ENCODE assay signal across 21 mouse cellular contexts in genomic region chr16:21357433-21357832, GRCm38 (mm10).
DNase-seq lines count a peak whose midpoint lies in the region; ATAC-seq and TF ChIP-seq lines count a peak whose summit lies in the region.
"Had no signal": no experiment of that assay in that cellular context is flagged by ENCODE, and none has a peak within 500 bp of the region (broad histone marks: within the 10 kb centered on the region; RNA-seq: fewer than 3 reads in every experiment).

No protein-coding gene starts in this region.

- TF ChIP-seq CTCF in MEL (IDR thresholded peaks at IDR 0.05 in 2 of 3, conservative IDR thresholded peaks at IDR 0.05 in 1 of 3; ENCODE audit: control insufficient read depth in 1 of 3, insufficient read depth in 1 of 3, low read depth in 2 of 3, low read length in 3 of 3, poor library complexity in 1 of 3, severe bottlenecking in 1 of 3) = no peak

- no peak overlapping the region for H3K9ac ChIP-seq in heart, embryonic 14.5 days (ENCODE audit: low read length)
- no peak overlapping the region for H3K9ac ChIP-seq in MEL (ENCODE audit: control insufficient read depth, low read depth, low read length, poor library complexity, severe bottlenecking)
- peak overlapping the region; percentile 58 for H3K9ac ChIP-seq in liver, embryonic 15.5 days
- no peak overlapping the region for H3K9ac ChIP-seq in kidney, embryonic 15.5 days
- H3K9ac ChIP-seq: embryonic facial prominence, embryonic 15.5 days; forebrain, embryonic 15.5 days; lung, embryonic 15.5 days had no signal

- no peak for DNase-seq in heart, postnatal 4 days
- peak; percentile 80 for DNase-seq in MEL (ENCODE audit: low read depth, low spot score)
- DNase-seq in c-Kit-positive CD71-positive TER-119-positive erythroid progenitor cells, embryonic 14.5 days (ENCODE audit: low spot score) = peak; percentile 83
- no peak for DNase-seq in ovary, postnatal 10 days (ENCODE audit: low spot score)
- no peak for DNase-seq in natural killer cell, adult 2 months (ENCODE audit: low spot score in 2 of 2)
- DNase-seq: adrenal gland, postnatal 10 days; B cell, adult 2 months; cerebellum, adult 11 months; kidney, postnatal 25 days; left cerebral cortex, postnatal 4 days; right cerebral cortex, postnatal 14 days; thymus, postnatal 4 days had no signal

- H3K36me3 ChIP-seq in heart, embryonic 14.5 days (ENCODE audit: control insufficient read depth, insufficient read depth, low read length) = no peaks in the 10 kb centered on the region
- peaks cover 0 to 18% of the 10 kb centered on the region in 2 experiments; a peak in 2 of 4 replicates for H3K36me3 ChIP-seq in MEL (ENCODE audit: control insufficient read depth in 1 of 2, insufficient read depth in 2 of 2, low read length in 2 of 2)
- H3K36me3 ChIP-seq in liver, embryonic 15.5 days (replicated peaks) = no peaks in the 10 kb centered on the region
- H3K36me3 ChIP-seq in kidney, embryonic 15.5 days = no peaks in the 10 kb centered on the region
- H3K36me3 ChIP-seq: embryonic facial prominence, embryonic 15.5 days; forebrain, embryonic 15.5 days; lung, embryonic 15.5 days had no signal

- 0 out of 2 replicates have a peak, but pooled peaks cover 2% of the 10 kb centered on the region for H3K27me3 ChIP-seq in heart, embryonic 14.5 days (ENCODE audit: control insufficient read depth, insufficient read depth, low read length)
- H3K27me3 ChIP-seq in MEL (ENCODE audit: control insufficient read depth in 1 of 2, insufficient read depth in 2 of 2, low read length in 2 of 2) = no peaks in the 10 kb centered on the region; a peak in 1 of 4 replicates
- H3K27me3 ChIP-seq in liver, embryonic 15.5 days = peaks cover 16% of the 10 kb centered on the region; the same call in 1 of the 2 replicates
- H3K27me3 ChIP-seq in kidney, embryonic 15.5 days = peaks cover 10% of the 10 kb centered on the region; the same call in 1 of the 2 replicates
- H3K27me3 ChIP-seq: embryonic facial prominence, embryonic 15.5 days; forebrain, embryonic 15.5 days; lung, embryonic 15.5 days had no signal

- ATAC-seq in heart, embryonic 14.5 days (ENCODE audit: insufficient number of reproducible peaks, insufficient read depth, low FRiP score, low read depth) = no peak; the same call in 1 of the 2 replicates
- peak; percentile 78 for ATAC-seq in liver, embryonic 15.5 days (ENCODE audit: insufficient read depth)
- ATAC-seq in kidney, embryonic 15.5 days (replicated peaks; ENCODE audit: low FRiP score) = no peak; the same call in 1 of the 2 replicates
- ATAC-seq: forebrain, embryonic 15.5 days; inflammation-experienced regulatory T-cells, adult 6 months had no signal

- H3K79me2 ChIP-seq in MEL (ENCODE audit: control insufficient read depth, insufficient read depth, low read length, poor library complexity) = no peaks in the 10 kb centered on the region

- no peaks in the 10 kb centered on the region for H3K9me3 ChIP-seq in heart, embryonic 14.5 days (ENCODE audit: control insufficient read depth, low read length)
- H3K9me3 ChIP-seq in MEL (replicated peaks; ENCODE audit: insufficient read depth, low read length) = no peaks in the 10 kb centered on the region
- no peaks in the 10 kb centered on the region for H3K9me3 ChIP-seq in liver, embryonic 15.5 days (replicated peaks)
- H3K9me3 ChIP-seq in kidney, embryonic 15.5 days (replicated peaks) = no peaks in the 10 kb centered on the region
- H3K9me3 ChIP-seq: embryonic facial prominence, embryonic 15.5 days; forebrain, embryonic 15.5 days; lung, embryonic 15.5 days had no signal

- 5% methylated on average over 5 of the region's 5 CpGs for WGBS in heart, embryonic 14.5 days
- WGBS in liver, embryonic 15.5 days (ENCODE audit: insufficient replicate concordance) = 8% methylated on average over 5 of the region's 5 CpGs
- WGBS in kidney, embryonic 15.5 days = 67% methylated on average over 5 of the region's 5 CpGs

- TF ChIP-seq RAD21 in MEL (IDR thresholded peaks at IDR 0.05; ENCODE audit: low read depth, low read length) = no peak

- H3K4me1 ChIP-seq in heart, embryonic 14.5 days (ENCODE audit: control insufficient read depth in 2 of 2, insufficient read depth in 2 of 2, low read length in 2 of 2) = peaks cover 21 to 35% of the 10 kb centered on the region in 2 experiments
- peaks cover 8 to 33% of the 10 kb centered on the region in 2 experiments for H3K4me1 ChIP-seq in MEL (ENCODE audit: control insufficient read depth in 1 of 2, insufficient read depth in 2 of 2, low read length in 2 of 2)
- peaks cover 71% of the 10 kb centered on the region for H3K4me1 ChIP-seq in liver, embryonic 15.5 days (replicated peaks)
- H3K4me1 ChIP-seq in kidney, embryonic 15.5 days = peaks cover 21% of the 10 kb centered on the region

- H3K27ac ChIP-seq in heart, embryonic 14.5 days (replicated peaks in 1 of 2; ENCODE audit: control insufficient read depth in 1 of 2, insufficient read depth in 1 of 2, low read depth in 2 of 2, low read length in 2 of 2) = peak overlapping the region in 1 of 2 experiments; percentile 42; a peak in 1 of 4 replicates
- no peak overlapping the region for H3K27ac ChIP-seq in MEL (ENCODE audit: control insufficient read depth, low read depth, low read length)
- H3K27ac ChIP-seq in liver, embryonic 15.5 days (replicated peaks) = peak overlapping the region; percentile 99
- no peak overlapping the region for H3K27ac ChIP-seq in kidney, embryonic 15.5 days
- H3K27ac ChIP-seq: embryonic facial prominence, embryonic 15.5 days; forebrain, embryonic 15.5 days; lung, embryonic 15.5 days had no signal

- 0 out of 2 replicates have a peak overlapping the region, but pooled peaks have one; percentile 1 for H3K4me2 ChIP-seq in heart, embryonic 14.5 days (ENCODE audit: low read length)
- peak overlapping the region; percentile 69 for H3K4me2 ChIP-seq in liver, embryonic 15.5 days
- no peak overlapping the region for H3K4me2 ChIP-seq in kidney, embryonic 15.5 days
- H3K4me2 ChIP-seq: embryonic facial prominence, embryonic 15.5 days; forebrain, embryonic 15.5 days; lung, embryonic 15.5 days; midbrain, embryonic 11.5 days had no signal

- TF ChIP-seq POLR2A in MEL (IDR thresholded peaks at IDR 0.05; ENCODE audit: control insufficient read depth in 1 of 2, insufficient read depth in 1 of 2, low read depth in 1 of 2, low read length in 2 of 2, poor library complexity in 1 of 2) = no peak

- peak; percentile 78 to 82 for TF ChIP-seq EP300 in MEL (IDR thresholded peaks at IDR 0.05; ENCODE audit: low read depth in 1 of 2, low read length in 2 of 2)

- no peak overlapping the region for H3K4me3 ChIP-seq in heart, embryonic 14.5 days (ENCODE audit: control insufficient read depth in 1 of 2, insufficient read depth in 1 of 2, low read depth in 1 of 2, low read length in 2 of 2)
- no peak overlapping the region for H3K4me3 ChIP-seq in MEL (ENCODE audit: control insufficient read depth in 1 of 2, insufficient read depth in 1 of 2, low read depth in 2 of 2, low read length in 2 of 2)
- peak overlapping the region; percentile 37 for H3K4me3 ChIP-seq in liver, embryonic 15.5 days (replicated peaks)
- no peak overlapping the region for H3K4me3 ChIP-seq in kidney, embryonic 15.5 days (replicated peaks)
- H3K4me3 ChIP-seq: embryonic facial prominence, embryonic 15.5 days; forebrain, embryonic 15.5 days; lung, embryonic 15.5 days; myocyte had no signal

TF ChIP-seq in MEL, 35 proteins besides CTCF, POLR2A, EP300 and RAD21:
- peak; percentile 39; the same call in 1 of the 2 replicates for TF ChIP-seq RCOR1 (IDR thresholded peaks at IDR 0.05; ENCODE audit: low read depth, low read length)
- peak; percentile 87 for TF ChIP-seq GATA1 (IDR thresholded peaks at IDR 0.05; ENCODE audit: low read depth, low read length)
- TF ChIP-seq USF2 (IDR thresholded peaks at IDR 0.05; ENCODE audit: borderline replicate concordance in 1 of 2, insufficient read depth in 1 of 2, low read depth in 1 of 2, low read length in 2 of 2) = no peak
- TF ChIP-seq TCF12 (IDR thresholded peaks at IDR 0.05; ENCODE audit: low read depth, low read length) = peak; percentile 77
- TF ChIP-seq GABPA (IDR thresholded peaks at IDR 0.05; ENCODE audit: low read depth, low read length) = no peak
- TF ChIP-seq BHLHE40 (IDR thresholded peaks at IDR 0.05; ENCODE audit: borderline replicate concordance, low read depth, low read length) = peak; percentile 91
- TF ChIP-seq SIN3A (IDR thresholded peaks at IDR 0.05; ENCODE audit: low read length) = peak; percentile 66
- peak; percentile 26; the same call in 1 of the 2 replicates for TF ChIP-seq MAX (IDR thresholded peaks at IDR 0.05; ENCODE audit: low read length)
- peak; percentile 28; the same call in 1 of the 2 replicates for TF ChIP-seq MYC (IDR thresholded peaks at IDR 0.05; ENCODE audit: low read depth, low read length)
- TF ChIP-seq TAL1 (IDR thresholded peaks at IDR 0.05; ENCODE audit: low read length) = peak; percentile 75
- peak; percentile 65 for TF ChIP-seq ETS1 (IDR thresholded peaks at IDR 0.05; ENCODE audit: low read depth, low read length)
- TF ChIP-seq MXI1 (IDR thresholded peaks at IDR 0.05; ENCODE audit: low read depth, low read length) = 0 out of 2 replicates have a peak, but pooled peaks have one; percentile 14
- TF ChIP-seq MAFK (IDR thresholded peaks at IDR 0.05; ENCODE audit: borderline replicate concordance, low read depth, low read length) = no peak

Comparison
In these comparisons a context has a peak if more than half of its experiments do, and no peak if none do; other contexts are left out.
1. DNase-seq: peak in MEL (single experiment) and c-Kit-positive CD71-positive TER-119-positive erythroid progenitor cells, embryonic 14.5 days (single experiment); none in heart, postnatal 4 days (single experiment), ovary, postnatal 10 days (single experiment) and natural killer cell, adult 2 months (0 of 2).